Mouse (Mus musculus): ENCODE data around the gene Spag4. TPM values are rescaled to one million over a fixed set of nuclear protein-coding genes. Genes with fewer than 3 reads are reported as not detected.
"Not testable (repeated sequence)": the region's sequence is repeated elsewhere in the genome, so short reads cannot be mapped to it uniquely, and the experiment has no call there.

Spag4 gene
- total RNA-seq, 2 experiments from 2014 or later, result 4.1 to 4.7 TPM

DNA sequence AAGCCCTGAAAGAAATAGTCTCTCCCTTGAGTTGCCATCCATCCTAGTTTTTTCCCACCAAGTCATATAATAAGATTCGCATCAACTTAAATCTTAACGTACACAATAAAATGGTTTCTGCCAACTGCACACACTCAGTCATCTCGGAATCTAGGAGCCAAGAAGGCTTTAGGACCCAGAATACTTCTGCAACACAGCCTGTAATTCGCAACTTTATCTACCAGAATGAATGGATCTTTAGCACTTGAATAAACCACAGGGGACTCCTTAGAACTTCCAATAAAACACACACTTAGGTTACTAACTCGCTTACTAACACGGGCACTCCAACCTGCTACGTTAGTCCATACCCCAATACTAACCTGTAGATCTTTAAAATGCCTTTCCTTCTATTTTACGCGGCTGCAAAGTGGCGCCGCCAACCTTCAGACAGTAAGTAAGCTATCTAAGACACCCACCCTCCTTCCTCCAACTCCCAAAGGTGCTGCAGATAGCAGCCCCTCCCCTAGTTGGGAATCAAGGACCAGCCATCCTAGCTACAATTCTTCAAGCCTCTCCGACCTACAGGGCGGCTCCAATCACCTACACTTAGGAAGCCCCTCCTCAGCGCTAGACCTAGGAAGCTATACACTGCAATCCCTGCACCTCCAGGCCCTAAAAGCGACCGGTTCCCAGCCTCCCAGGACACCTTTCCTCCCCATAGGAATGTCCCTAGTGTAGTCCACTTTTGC, 45.8 kb downstream of the Spag4 start:
- peak; percentile 18 for DNase-seq

DNA sequence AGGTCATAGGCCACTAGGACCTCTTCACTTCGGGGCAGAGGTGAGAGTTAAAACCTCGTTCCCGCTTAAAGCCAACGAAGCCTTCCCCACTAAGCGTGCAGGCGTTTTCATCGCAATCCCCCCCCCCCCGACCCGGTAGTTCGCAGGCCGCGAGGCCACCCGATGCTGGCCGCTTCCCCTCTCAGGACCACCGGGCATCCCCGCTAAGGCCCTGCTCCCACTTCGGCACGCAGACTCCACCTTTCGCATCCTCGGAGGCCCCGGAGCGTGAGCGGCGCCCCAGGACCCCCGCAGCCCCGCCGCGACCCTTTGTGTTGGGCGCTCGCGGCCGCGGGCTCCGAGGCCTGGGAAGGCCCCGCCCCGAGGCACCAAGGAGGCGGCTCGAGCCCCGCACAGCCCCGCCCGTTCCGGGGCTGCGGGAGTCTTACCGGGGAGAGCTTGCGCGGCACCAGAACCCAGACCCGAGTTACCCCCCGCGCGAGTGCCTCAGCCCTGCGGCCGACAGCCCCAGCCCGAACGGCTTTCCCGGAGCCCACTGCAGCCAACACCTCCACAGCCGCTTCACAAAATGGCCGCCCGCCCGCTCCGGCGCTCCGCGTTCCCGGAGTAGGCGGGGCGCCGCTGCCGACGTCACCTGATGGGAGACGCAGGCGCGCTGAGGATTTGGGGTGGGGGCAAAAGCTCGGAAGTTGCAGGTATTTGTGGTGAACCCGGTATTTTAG, 46.5 kb downstream of the Spag4 start, which contains the start of the genes Cpne1 and Rbm12:
TSS of gene Cpne1 (minus strand) at position 608 of the 722 bp plus-strand sequence.
TSS of gene Rbm12 (minus strand) at position 621 of the 722 bp plus-strand sequence.
- DNase-seq, result peak; percentile 95

DNA sequence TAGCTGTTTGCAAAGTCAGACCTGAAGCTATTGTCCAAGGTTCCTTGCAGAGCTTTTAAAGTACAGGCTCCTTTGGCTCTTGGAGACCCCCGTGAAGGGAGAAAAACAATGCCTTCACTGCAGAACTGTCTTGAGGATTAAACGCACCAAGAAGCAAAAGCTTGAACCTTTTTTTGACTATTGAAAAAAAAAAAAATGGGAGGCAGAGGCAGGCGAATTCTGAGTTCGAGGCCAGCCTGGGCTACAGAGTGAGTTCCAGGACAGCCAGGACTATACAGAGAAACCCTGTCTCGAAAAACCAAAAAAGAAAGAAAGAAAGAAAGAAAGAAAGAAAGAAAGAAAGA, 47.1 kb downstream of the Spag4 start:
- not testable (repeated sequence) for DNase-seq

DNA sequence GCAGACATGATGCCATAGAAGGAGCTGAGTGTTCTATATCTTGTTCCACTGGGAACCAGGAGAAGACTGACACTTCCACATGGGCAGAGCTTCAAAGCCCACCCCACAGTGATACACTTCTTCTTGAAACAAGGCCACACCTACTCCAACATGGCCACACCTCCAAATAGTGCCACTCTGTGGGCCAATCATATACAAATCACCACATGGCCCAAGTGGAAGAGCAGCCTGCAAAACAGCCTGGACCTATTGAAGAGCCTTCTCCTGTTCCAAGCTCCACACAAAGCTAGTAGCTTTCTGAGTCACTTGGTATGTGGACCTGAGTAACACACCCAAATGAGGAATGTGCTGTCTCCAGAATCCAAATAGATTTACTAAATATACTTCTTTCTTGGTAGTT, 54.6 kb downstream of the Spag4 start:
- no peak for DNase-seq

Other genes starting within 250 kb of the Spag4 start
- gene BC029722, start 245.7 kb upstream of the Spag4 start, total RNA-seq (2021), result 10 to 100 TPM; 54.2 to 56.7 TPM
- 100 to 1,000 TPM; 106 to 121 TPM for gene Eif6, start 238.2 kb upstream of the Spag4 start, total RNA-seq (2021)
- not detected for gene Fam83c, start 230.3 kb upstream of the Spag4 start, total RNA-seq (2021)
- gene Uqcc1, start 134.9 kb upstream of the Spag4 start, total RNA-seq (2021), result 100 to 1,000 TPM; 126 to 179 TPM
- gene Gm15557, start 124.4 kb upstream of the Spag4 start, total RNA-seq (2021), result not detected
- gene Gdf5, start 119.8 kb upstream of the Spag4 start, total RNA-seq (2021), result 1 to 10 TPM; 1.6 to 3.5 TPM
- gene Cep250, start 108.7 kb upstream of the Spag4 start, total RNA-seq (2021), result 10 to 100 TPM; 12.9 to 17.0 TPM
- gene 6430550D23Rik, start 57.2 kb upstream of the Spag4 start, total RNA-seq (2021), result 1 to 10 TPM; 2.8 to 4.3 TPM
- gene Ergic3, start 57.1 kb upstream of the Spag4 start, total RNA-seq (2021), result 100 to 1,000 TPM; 164 to 172 TPM
- not detected for gene Fer1l4, start 12.2 kb upstream of the Spag4 start, total RNA-seq (2021)
- 10 to 100 TPM; 44.4 to 47.5 TPM for gene Cpne1, start 46.8 kb downstream of the Spag4 start, total RNA-seq (2021)
- 10 to 100 TPM; 23.3 to 25.0 TPM for gene Rbm12, start 46.8 kb downstream of the Spag4 start, total RNA-seq (2021)
- 10 to 100 TPM; 21.3 to 24.5 TPM for gene Gm28036, start 61.9 kb downstream of the Spag4 start, total RNA-seq (2021)
- gene Romo1, start 78.9 kb downstream of the Spag4 start, total RNA-seq (2021), result 100 to 1,000 TPM; 406 to 407 TPM
- 10 to 100 TPM; 72.0 to 78.8 TPM for gene Nfs1, start 79.0 kb downstream of the Spag4 start, total RNA-seq (2021)
- 100 to 1,000 TPM; 286 to 394 TPM for gene Rbm39, start 115.1 kb downstream of the Spag4 start, total RNA-seq (2021)
- gene Phf20, start 131.3 kb downstream of the Spag4 start, total RNA-seq (2021), result 10 to 100 TPM; 35.9 to 38.0 TPM
- gene Cnbd2, start 247.1 kb downstream of the Spag4 start, total RNA-seq (2021), result 1 to 10 TPM; 1.5 to 2.0 TPM
- 10 to 100 TPM; 96.3 to 98.8 TPM for gene Scand1, start 247.5 kb downstream of the Spag4 start, total RNA-seq (2021)

Data from adrenal gland, postnatal 10 days (tissue).